Mouse (Mus musculus) heart, embryonic 15.5 days (tissue): ENCODE measurements around the gene Atrnl1. TPM values are rescaled to one million over a fixed set of nuclear protein-coding genes. Genes with fewer than 3 reads are reported as not detected.

ENCODE experiments used
- ATAC-seq: fragments of 200-750 bp; cut with Nextera tagmentation; replicated peaks from 2 replicates; pipeline ENCODE4 v1.8.0; 2017; ENCODE audit warnings: low read depth, moderate TSS enrichment; ENCODE audit not compliant: insufficient number of reproducible peaks, insufficient read depth, low FRiP score
- H3K27ac ChIP-seq: fragments of 300-500 bp; sonication (generic); 2 replicates; pipeline ENCODE4 v1.5.1; 2015; ENCODE audit warnings: mild to moderate bottlenecking, inconsistent platforms
- H3K27me3 ChIP-seq: fragments of 300-500 bp; sonication (generic); 2 replicates; pipeline ENCODE4 v1.6.1; 2015; ENCODE audit warnings: inconsistent platforms
- H3K36me3 ChIP-seq: fragments of 300-500 bp; sonication (generic); 2 replicates; pipeline ENCODE4 v1.6.1; 2015; ENCODE audit warnings: mild to moderate bottlenecking, inconsistent platforms
- H3K4me1 ChIP-seq: fragments of 300-500 bp; sonication (generic); replicated peaks from 2 replicates; pipeline ENCODE4 v1.6.1; 2015; ENCODE audit warnings: inconsistent platforms
- H3K4me2 ChIP-seq: fragments of 300-500 bp; sonication (generic); 2 replicates; pipeline ENCODE4 v1.6.1; 2015; ENCODE audit warnings: inconsistent platforms, mild to moderate bottlenecking, moderate library complexity
- H3K4me3 ChIP-seq: fragments of 300-500 bp; sonication (generic); 2 replicates; pipeline ENCODE4 v1.5.1; 2015; ENCODE audit warnings: mild to moderate bottlenecking, inconsistent platforms
- H3K9ac ChIP-seq: fragments of 300-500 bp; sonication (generic); 2 replicates; pipeline ENCODE4 v1.6.1; 2015; ENCODE audit warnings: mild to moderate bottlenecking, inconsistent platforms
- H3K9me3 ChIP-seq: fragments of 300-500 bp; sonication (generic); replicated peaks from 2 replicates; pipeline ENCODE4 v1.6.1; 2016; ENCODE audit warnings: inconsistent platforms
- WGBS: fragments of 180-500 bp; shearing (Covaris S2); methylation state at CpG from one replicate; pipeline ENCODE4 v1.1.7; 2015; ENCODE audit warnings: mixed read lengths; 5-methylcytosine and 5-hydroxymethylcytosine counted together
- polyA plus RNA-seq: library from polyadenylated mRNA; unstranded; fragments of >200 nt; fragmentation: Nextera tagmentation; extraction: Ambion mirVana; gene quantifications from 2 replicates; pipeline ENCODE4 v1.2.1, GENCODE M21; 2015

Gene Atrnl1
- polyA plus RNA-seq, 1 experiment from 2014 or later: 2.9 TPM

DNA sequence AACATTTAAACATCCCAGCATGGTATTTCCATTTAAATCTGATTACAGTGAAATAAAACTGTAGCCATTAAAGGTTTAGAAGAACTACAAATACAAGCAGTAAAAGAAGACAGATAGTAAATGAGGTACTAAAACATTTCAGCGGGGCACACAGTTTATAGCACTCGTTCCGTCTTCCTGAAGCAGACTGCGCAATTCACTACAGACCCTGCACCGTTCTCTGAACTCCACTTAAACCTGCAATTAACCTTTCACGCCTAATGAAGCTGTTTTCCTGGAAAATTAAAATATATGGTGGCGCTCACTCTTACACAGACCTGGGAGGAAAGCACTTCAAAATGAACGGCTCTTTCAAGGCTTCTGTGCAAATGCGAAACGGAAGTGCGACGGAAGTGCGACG is 514.2 kb downstream of the Atrnl1 start:
- no peak overlapping the region for H3K27ac ChIP-seq
- H3K4me2 ChIP-seq: no peak overlapping the region
- no peaks in the 10 kb centered on the region for H3K9me3 ChIP-seq
- H3K4me1 ChIP-seq: peaks cover 3% of the 10 kb centered on the region
- H3K4me3 ChIP-seq: no peak overlapping the region
- 88% methylated on average over 14 of the region's 14 CpGs for WGBS
- ATAC-seq: no peak
- H3K36me3 ChIP-seq: no peaks in the 10 kb centered on the region
- H3K9ac ChIP-seq: no peak overlapping the region
- H3K27me3 ChIP-seq: no peaks in the 10 kb centered on the region

DNA sequence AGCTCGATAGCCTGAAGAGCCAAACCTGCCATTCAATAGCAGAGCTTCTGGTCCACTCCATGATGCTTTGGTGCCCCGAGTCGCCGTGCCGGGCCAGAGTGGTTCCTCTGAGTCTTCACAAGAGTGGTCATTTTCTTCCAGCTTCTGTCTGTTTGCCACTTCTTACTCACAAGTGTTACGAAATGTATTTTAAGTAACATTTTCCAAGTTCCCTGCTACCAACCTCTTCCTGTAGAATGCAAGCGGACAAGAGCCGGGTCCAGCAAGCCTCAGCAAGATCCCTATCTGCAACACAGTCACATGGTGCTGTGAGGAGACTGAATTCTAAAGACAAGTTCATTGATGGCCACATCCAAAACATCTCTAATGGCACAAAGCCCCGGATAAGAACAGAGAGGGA is 521.1 kb downstream of the Atrnl1 start:
- Histone ChIP-seq H3K27me3 (no peaks in the 10 kb centered on the region), H3K4me1 (no peaks in the 10 kb centered on the region), H3K36me3 (no peaks in the 10 kb centered on the region; the same call in 1 of the 2 replicates), H3K9ac (no peak overlapping the region), H3K27ac (no peak overlapping the region), H3K4me3 (no peak overlapping the region), H3K9me3 (no peaks in the 10 kb centered on the region), H3K4me2 (no peak overlapping the region)
- WGBS: 84% methylated on average over 9 of the region's 9 CpGs
- no peak for ATAC-seq

DNA sequence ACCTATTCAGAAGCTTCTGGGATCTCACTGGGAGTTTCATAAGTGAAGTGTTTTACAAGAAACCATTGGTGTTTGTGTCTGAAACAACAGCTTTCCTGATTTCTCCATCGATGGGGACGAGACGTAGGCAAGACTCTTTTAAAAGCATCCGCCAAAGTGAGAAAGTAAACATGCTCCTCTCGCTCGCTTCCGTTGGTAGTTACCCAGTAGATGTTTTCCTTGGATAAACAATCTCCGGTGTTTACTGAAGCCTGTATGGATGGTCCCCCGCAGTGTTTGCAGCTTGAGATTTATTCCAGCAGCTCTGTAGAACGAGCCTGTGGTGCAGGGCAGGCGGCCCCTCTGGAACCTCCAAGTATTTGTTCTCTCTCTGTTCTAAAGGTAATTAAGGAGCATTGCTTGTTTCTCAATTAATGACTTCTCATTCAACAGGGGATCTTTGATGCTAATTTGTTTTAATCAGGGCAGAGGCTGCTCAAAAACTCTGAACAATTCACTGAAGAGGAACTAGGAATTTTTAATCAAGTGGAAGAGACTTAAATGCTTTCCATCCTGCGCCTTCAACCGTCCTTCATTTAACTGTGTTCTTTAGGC is 529.5 kb downstream of the Atrnl1 start:
- WGBS: 55% methylated on average over 13 of the region's 13 CpGs
- Histone ChIP-seq H3K4me2 (no peak overlapping the region), H3K27me3 (no peaks in the 10 kb centered on the region), H3K9me3 (no peaks in the 10 kb centered on the region), H3K27ac (no peak overlapping the region), H3K4me1 (0 out of 2 replicates have a peak, but pooled peaks cover under 1% of the 10 kb centered on the region), H3K4me3 (no peak overlapping the region), H3K36me3 (no peaks in the 10 kb centered on the region), H3K9ac (no peak overlapping the region)
- ATAC-seq: no peak

DNA sequence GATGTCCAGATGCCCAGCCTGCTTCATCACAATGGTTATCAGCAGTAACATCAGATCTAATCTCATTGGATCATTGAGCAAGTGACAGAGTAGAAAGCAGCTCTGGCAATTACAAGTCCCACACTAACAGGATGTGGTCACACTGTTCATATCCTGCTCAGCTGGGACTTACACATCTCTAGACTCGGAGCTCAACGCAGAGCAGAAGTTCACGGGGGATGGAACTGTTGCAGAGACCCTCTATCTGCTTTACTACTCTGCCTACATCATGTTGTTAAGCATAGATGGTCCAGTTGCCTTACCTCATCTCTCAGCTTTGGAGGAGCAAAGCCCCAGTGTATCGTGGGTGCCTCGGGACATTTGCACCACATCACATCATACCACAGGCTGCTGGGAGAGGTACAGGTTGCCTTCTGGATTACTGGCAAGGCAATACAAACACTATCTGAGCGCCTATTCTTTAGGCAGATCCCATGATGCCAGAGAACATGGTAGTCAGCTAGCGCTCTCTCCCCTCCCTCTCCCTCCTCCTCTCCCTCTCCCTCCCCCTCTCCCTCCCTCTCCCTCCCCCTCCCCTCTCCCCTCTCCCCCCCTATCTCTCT is 533.1 kb downstream of the Atrnl1 start:
- Histone ChIP-seq H3K4me3 (no peak overlapping the region), H3K27me3 (peaks cover 4% of the 10 kb centered on the region; the same call in 1 of the 2 replicates), H3K9me3 (no peaks in the 10 kb centered on the region), H3K27ac (no peak overlapping the region), H3K4me1 (peaks cover 7% of the 10 kb centered on the region; the same call in 1 of the 2 replicates), H3K9ac (no peak overlapping the region), H3K4me2 (no peak overlapping the region), H3K36me3 (no peaks in the 10 kb centered on the region)
- WGBS: 74% methylated on average over 7 of the region's 7 CpGs
- ATAC-seq: no peak

DNA sequence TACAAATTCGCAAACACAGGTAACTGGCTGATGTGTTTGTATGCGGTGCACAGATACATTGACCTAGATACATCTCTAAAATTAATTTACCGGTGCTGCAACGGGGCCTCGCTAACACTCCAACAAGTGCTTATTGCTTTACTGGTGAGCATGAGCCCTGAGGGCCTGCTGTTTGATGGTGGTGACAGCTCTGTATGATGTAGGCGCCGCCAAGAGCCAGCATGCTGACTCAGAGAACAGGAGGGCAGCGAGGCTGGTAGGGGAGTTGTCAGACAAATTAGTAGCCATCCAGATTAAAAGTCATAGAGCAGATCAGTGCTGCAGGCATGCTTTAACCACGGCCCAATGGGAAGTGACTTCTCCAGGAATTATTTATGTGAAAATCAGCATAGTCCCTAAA is 534.7 kb downstream of the Atrnl1 start:
- no peak overlapping the region for H3K27ac ChIP-seq
- peaks cover 7% of the 10 kb centered on the region; the same call in 1 of the 2 replicates for H3K4me1 ChIP-seq
- no peak overlapping the region for H3K9ac ChIP-seq
- WGBS: 43% methylated on average over 9 of the region's 9 CpGs
- H3K4me3 ChIP-seq: no peak overlapping the region
- no peak overlapping the region for H3K4me2 ChIP-seq
- no peaks in the 10 kb centered on the region for H3K36me3 ChIP-seq
- no peaks in the 10 kb centered on the region for H3K9me3 ChIP-seq
- peak; percentile 55; the same call in 1 of the 2 replicates for ATAC-seq
- peaks cover 6% of the 10 kb centered on the region; the same call in 1 of the 2 replicates for H3K27me3 ChIP-seq

DNA sequence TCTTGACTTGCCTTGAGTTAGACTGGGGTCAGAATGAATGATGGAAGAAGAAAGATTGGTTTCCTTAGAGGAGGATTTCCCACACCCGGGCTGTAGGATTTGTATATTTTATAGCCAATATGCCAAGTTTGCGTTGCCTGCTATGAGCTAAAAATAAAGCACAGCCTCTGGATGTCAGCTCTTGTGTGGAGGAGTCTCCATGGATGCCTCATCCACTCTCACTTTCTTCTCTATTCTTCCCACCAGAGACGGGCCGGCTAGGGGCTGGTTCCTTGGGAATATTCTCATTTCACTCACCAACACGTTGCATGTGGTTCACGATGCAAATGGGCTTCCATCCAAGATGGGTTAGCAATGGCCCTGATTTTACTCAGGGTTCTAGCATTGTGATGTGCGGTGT is 540.4 kb downstream of the Atrnl1 start:
- Histone ChIP-seq H3K4me2 (no peak overlapping the region), H3K4me1 (no peaks in the 10 kb centered on the region), H3K9me3 (no peaks in the 10 kb centered on the region), H3K9ac (no peak overlapping the region), H3K27me3 (peaks cover 6% of the 10 kb centered on the region; the same call in 1 of the 2 replicates), H3K36me3 (no peaks in the 10 kb centered on the region), H3K4me3 (no peak overlapping the region), H3K27ac (no peak overlapping the region)
- ATAC-seq: no peak
- WGBS: 79% methylated on average over 7 of the region's 7 CpGs

DNA sequence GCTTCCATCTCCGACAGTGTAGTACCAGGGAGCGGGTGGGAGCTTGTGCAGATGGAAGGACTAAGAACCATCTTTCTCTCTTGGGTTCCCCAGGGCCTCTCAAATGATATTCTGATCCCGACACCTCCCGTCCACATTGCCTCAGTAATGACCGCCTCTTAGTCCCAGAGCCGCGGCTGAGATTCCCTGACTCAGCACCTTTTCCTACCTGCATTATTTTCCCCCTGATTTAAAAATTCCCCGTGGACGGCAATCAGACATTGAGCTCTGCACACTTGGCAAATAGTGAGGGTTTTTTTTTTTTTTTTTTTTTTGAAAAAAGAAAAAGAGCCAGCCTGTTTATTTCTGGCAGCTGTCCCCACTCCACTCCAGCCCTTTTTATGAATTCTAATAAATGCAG is 550.7 kb downstream of the Atrnl1 start:
- Histone ChIP-seq H3K4me2 (no peak overlapping the region), H3K9ac (no peak overlapping the region), H3K27me3 (0 out of 2 replicates have a peak, but pooled peaks cover 10% of the 10 kb centered on the region), H3K4me1 (no peaks in the 10 kb centered on the region), H3K9me3 (no peaks in the 10 kb centered on the region), H3K36me3 (no peaks in the 10 kb centered on the region), H3K27ac (no peak overlapping the region), H3K4me3 (no peak overlapping the region)
- WGBS: 83% methylated on average over 9 of the region's 9 CpGs
- ATAC-seq: no peak

DNA sequence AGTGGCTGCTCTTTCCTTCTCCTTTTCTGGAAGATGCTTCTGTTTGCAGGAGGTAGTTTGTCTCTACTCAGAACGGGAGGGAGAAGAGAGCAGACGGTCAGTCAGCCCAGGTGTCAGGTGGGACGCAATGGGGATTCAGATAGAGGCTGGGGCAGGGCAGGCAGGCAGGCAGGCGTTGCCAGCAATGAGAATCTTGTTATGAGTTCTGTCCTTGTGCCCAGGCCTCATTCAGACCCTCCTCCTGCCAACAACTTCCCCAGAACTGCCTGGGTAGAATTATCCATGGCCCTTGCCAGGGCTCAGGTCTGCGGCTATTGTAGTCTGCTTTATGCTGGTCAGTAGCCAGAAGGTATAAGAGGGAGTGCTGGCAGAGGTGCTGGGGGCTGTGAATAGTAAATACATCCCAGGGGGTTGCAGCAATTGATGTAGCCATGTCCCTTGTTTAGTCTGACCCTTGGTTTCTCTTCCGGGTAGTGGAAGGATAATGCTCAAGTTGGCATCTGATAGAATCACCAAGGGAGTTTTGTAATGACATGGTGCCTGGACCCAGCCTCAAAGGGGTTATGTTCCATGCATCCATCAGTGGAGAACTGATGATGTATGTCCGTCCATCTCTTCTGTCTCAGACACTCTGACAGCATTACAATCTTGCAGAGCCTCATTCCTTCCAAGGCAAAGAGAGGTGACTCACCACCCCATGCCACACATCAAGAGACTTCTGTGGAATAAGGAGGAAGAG is 554.2 kb downstream of the Atrnl1 start:
- no peaks in the 10 kb centered on the region for H3K4me1 ChIP-seq
- H3K9ac ChIP-seq: no peak overlapping the region
- WGBS: 73% methylated on average over 7 of the region's 7 CpGs
- 0 out of 2 replicates have a peak, but pooled peaks cover 22% of the 10 kb centered on the region for H3K27me3 ChIP-seq
- no peak overlapping the region for H3K4me3 ChIP-seq
- no peak overlapping the region for H3K4me2 ChIP-seq
- H3K27ac ChIP-seq: no peak overlapping the region
- ATAC-seq: no peak
- H3K36me3 ChIP-seq: no peaks in the 10 kb centered on the region
- H3K9me3 ChIP-seq: no peaks in the 10 kb centered on the region

DNA sequence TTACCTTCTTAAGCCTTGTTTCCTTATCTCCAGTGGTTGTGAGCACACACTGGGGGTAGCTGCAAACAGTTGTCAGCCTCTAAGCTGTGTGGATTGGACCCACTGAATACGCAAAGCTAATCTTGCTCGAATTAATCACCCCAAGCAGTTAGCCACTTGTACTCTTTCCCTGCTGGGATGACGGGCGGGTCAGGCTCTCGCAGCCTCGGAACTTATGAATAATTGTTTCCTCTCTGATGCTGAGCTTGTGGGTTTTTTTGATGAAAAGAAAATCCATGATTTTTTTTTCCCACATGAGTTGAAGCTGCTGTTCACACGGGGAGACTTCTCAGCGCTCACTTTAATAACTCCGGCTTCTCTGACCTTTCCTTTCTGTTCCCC is 554.8 kb downstream of the Atrnl1 start:
- Histone ChIP-seq H3K4me2 (no peak overlapping the region), H3K27ac (no peak overlapping the region), H3K9ac (no peak overlapping the region), H3K36me3 (no peaks in the 10 kb centered on the region), H3K4me3 (no peak overlapping the region), H3K27me3 (0 out of 2 replicates have a peak, but pooled peaks cover 22% of the 10 kb centered on the region), H3K9me3 (no peaks in the 10 kb centered on the region), H3K4me1 (no peaks in the 10 kb centered on the region)
- ATAC-seq: no peak
- WGBS: 48% methylated on average over 9 of the region's 9 CpGs

DNA sequence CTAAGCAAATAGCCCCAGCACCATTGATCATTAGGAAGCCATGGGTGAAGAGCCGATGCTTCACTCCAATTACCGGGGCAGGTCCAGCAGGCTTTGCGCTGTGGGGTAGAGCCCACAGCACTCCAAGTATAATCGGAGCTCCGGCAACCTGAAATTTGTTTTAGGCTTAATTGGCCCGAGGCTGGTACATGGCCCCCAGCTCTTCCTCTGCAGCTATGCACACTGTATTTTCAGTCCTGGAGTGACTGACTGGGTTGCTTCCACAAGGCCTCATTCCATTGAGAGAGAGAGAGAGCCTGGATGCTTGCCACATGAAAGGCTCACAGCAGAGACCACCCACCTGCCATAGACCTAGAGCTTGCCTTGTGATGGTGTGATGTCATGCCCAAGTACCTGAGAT is 555.3 kb downstream of the Atrnl1 start:
- Histone ChIP-seq H3K9ac (no peak overlapping the region), H3K4me3 (no peak overlapping the region), H3K27me3 (0 out of 2 replicates have a peak, but pooled peaks cover 22% of the 10 kb centered on the region), H3K9me3 (no peaks in the 10 kb centered on the region), H3K36me3 (no peaks in the 10 kb centered on the region), H3K27ac (no peak overlapping the region), H3K4me1 (no peaks in the 10 kb centered on the region), H3K4me2 (no peak overlapping the region)
- no peak for ATAC-seq
- 75% methylated on average over 6 of the region's 6 CpGs for WGBS

DNA sequence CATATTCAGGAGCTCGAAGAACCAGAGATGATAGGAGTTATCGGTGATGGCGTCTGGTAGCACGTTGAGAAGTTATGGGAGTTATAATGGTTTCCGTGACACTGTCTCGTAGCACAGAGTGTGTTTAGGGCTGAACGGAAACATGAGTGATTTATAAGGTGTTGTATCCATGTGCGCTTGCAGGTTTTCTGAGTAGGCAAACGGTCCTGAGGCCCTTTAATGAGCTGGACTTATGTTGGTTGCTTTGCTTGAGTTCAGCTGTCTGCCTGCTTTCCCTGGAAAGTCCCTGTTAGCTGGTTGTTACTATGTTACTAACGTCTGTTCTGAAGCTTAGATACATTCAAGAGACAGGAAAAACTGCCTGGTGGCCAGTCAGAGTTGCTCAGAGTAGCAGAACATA is 567.6 kb downstream of the Atrnl1 start:
- no peak overlapping the region for H3K27ac ChIP-seq
- H3K27me3 ChIP-seq: peaks cover 3% of the 10 kb centered on the region; the same call in 1 of the 2 replicates
- 71% methylated on average over 10 of the region's 10 CpGs for WGBS
- no peak overlapping the region for H3K4me3 ChIP-seq
- ATAC-seq: no peak
- no peaks in the 10 kb centered on the region for H3K9me3 ChIP-seq
- no peaks in the 10 kb centered on the region for H3K4me1 ChIP-seq
- no peaks in the 10 kb centered on the region for H3K36me3 ChIP-seq
- no peak overlapping the region for H3K9ac ChIP-seq
- no peak overlapping the region for H3K4me2 ChIP-seq
